Mouse (Mus musculus): ENCODE measurements around the gene Mllt6. TPM values are rescaled to one million over a fixed set of nuclear protein-coding genes. Genes with fewer than 3 reads are reported as not detected.
A peak's percentile ranks its signal among the peaks of the same experiment; 100 is the strongest.

The Mllt6 gene
- polyA plus RNA-seq, 2 experiments: 0.22 to 1.0 TPM

DNA sequence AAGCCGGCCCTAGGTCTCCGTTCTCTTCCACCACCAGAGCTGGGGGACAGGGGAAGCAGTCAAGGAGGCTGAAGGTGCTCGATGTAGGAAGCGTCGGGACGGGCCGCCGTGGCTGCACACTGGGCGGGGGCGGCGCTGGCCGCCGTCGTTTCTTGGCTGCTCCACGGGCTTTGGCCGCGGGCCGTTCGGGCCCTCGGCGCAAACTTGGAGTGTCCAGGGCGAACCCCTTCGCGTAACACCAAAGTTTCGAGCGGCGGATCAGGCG is 35.0 kb upstream of the Mllt6 start:
- Histone ChIP-seq H3K27me3 (ENCODE audit: control insufficient read depth, insufficient read depth, low read length) (peaks cover 85% of the 10 kb centered on the region), H3K4me3 (ENCODE audit: insufficient read depth in 1 of 2, low read depth in 2 of 2, low read length in 2 of 2) (peak overlapping the region in 1 of 2 experiments; percentile 53; a peak in 2 of 4 replicates), H3K36me3 (replicated peaks; ENCODE audit: control insufficient read depth, insufficient read depth, low read depth) (no peaks in the 10 kb centered on the region), H3K9me3 (ENCODE audit: control insufficient read depth, low read length) (no peaks in the 10 kb centered on the region), H3K27ac (no peak overlapping the region), H3K4me1 (replicated peaks; ENCODE audit: control insufficient read depth in 2 of 2, insufficient read depth in 2 of 2, low read length in 1 of 2) (no peaks in the 10 kb centered on the region), H3K9ac (replicated peaks) (no peak overlapping the region), H3K4me2 (ENCODE audit: low read depth) (peak overlapping the region; percentile 67; the same call in 1 of the 2 replicates)
- ATAC-seq (ENCODE audit: insufficient read depth) (no peak), DNase-seq (ENCODE audit: low read depth in 3 of 3, low spot score in 3 of 3) (no peak)
- TF ChIP-seq EP300 (IDR thresholded peaks at IDR 0.05; ENCODE audit: low read depth) (no peak), CTCF (IDR thresholded peaks at IDR 0.05; ENCODE audit: low read depth) (no peak)
- under 1% methylated on average over 22 of the region's 28 CpGs for WGBS (ENCODE audit: insufficient replicate concordance)

DNA sequence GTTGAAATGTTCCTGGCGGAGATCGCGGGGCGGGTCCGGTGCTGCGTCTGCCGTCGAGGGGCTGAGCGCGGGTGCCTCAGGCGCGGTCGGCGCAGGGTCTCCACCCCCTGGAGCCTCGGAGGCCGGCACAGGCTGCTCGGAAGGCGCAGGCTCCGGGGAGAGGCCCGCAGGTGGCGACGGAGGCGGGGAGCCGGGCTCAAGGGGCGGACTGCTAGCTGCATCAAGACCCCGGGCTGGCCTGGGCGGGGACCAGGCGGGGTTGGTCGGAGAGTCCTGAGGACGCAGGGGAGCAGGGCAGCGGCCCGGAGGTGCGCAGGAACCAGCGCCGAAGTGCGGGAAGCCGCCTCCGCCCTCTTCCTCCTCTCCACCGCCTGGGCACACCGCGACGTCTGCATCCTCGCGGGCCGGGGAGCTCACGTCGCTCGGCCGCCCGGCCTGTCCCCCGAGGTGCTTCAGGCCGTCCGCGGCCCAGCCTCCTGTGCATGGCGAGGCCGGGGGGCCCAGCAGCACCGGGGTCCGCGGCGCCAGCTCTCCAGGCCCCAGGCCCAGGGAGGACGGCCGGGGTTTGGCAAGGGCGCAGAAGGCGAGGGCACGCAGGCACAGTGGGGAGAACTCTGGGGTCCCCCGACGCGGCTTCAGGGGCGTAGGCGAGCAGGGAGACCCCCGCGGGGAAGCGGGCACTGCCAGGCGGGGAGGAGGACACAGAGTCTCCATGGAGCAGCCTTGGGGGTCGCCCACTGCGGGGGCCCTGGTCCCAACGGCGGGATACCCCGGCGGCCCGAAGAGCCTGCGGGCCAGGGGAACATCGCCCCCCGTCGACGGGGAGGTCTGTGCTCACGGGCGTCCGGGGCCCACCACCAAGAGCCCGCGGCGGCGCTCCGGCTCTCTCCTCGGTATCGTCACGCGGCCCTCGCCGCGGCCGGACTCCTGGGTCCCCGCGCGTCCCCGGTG is 34.4 kb upstream of the Mllt6 start:
- Histone ChIP-seq H3K9me3 (ENCODE audit: control insufficient read depth, low read length) (no peaks in the 10 kb centered on the region), H3K4me3 (ENCODE audit: insufficient read depth in 1 of 2, low read depth in 2 of 2, low read length in 2 of 2) (peak overlapping the region; percentile 33 to 53), H3K36me3 (replicated peaks; ENCODE audit: control insufficient read depth, insufficient read depth, low read depth) (no peaks in the 10 kb centered on the region), H3K27ac (no peak overlapping the region), H3K27me3 (ENCODE audit: control insufficient read depth, insufficient read depth, low read length) (peaks cover 79% of the 10 kb centered on the region), H3K4me1 (replicated peaks; ENCODE audit: control insufficient read depth in 2 of 2, insufficient read depth in 2 of 2, low read length in 1 of 2) (no peaks in the 10 kb centered on the region), H3K9ac (replicated peaks) (no peak overlapping the region), H3K4me2 (ENCODE audit: low read depth) (peak overlapping the region; percentile 67)
- no peak for DNase-seq (ENCODE audit: low read depth in 3 of 3, low spot score in 3 of 3)
- 2% methylated on average over 100 of the region's 106 CpGs for WGBS (ENCODE audit: insufficient replicate concordance)
- TF ChIP-seq CTCF (IDR thresholded peaks at IDR 0.05; ENCODE audit: low read depth) (no peak), EP300 (IDR thresholded peaks at IDR 0.05; ENCODE audit: low read depth) (no peak)
- ATAC-seq (ENCODE audit: insufficient read depth): no peak

DNA sequence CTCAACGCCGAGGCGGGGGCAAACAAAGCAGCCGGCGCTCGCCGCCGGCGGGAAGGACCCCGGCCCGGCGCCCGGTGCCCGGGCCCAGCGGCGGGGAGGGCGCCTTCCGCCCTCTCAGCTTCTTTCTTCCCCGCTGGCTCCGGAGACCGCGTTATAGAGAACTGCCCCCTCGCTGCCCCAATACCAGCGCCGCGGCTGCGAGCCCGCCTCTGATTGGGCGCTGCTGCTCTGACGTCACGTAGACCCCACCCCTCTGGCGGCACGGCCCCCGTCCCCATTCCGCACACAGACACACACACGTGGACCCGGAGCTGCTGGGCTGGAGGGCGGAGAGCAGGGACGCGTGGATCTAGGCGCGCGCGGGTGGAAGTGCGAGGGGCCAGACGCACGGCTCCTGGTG is 33.6 kb upstream of the Mllt6 start, which contains the start of gene Epop:
Epop (minus strand) TSS at position 127 of the 400 bp plus-strand sequence.
- Histone ChIP-seq H3K27me3 (ENCODE audit: control insufficient read depth, insufficient read depth, low read length) (peaks cover 72% of the 10 kb centered on the region), H3K4me3 (ENCODE audit: insufficient read depth in 1 of 2, low read depth in 2 of 2, low read length in 2 of 2) (peak within 1 kb of the TSS; percentile 33 to 53), H3K4me1 (replicated peaks; ENCODE audit: control insufficient read depth in 2 of 2, insufficient read depth in 2 of 2, low read length in 1 of 2) (no peaks in the 10 kb centered on the region), H3K36me3 (replicated peaks; ENCODE audit: control insufficient read depth, insufficient read depth, low read depth) (no peaks in the 10 kb centered on the region), H3K4me2 (ENCODE audit: low read depth) (peak within 1 kb of the TSS; percentile 67), H3K9me3 (ENCODE audit: control insufficient read depth, low read length) (no peaks in the 10 kb centered on the region), H3K27ac (no peak within 1 kb of the TSS), H3K9ac (replicated peaks) (no peak within 1 kb of the TSS)
- DNase-seq (ENCODE audit: low read depth in 3 of 3, low spot score in 3 of 3) (peak in 2 of 3 experiments; percentile 42 to 45), ATAC-seq (ENCODE audit: insufficient read depth) (peak; percentile 71)
- TF ChIP-seq CTCF (IDR thresholded peaks at IDR 0.05; ENCODE audit: low read depth): no peak
- no peak for TF ChIP-seq EP300 (IDR thresholded peaks at IDR 0.05; ENCODE audit: low read depth)
- WGBS (ENCODE audit: insufficient replicate concordance): under 1% methylated on average over 41 of the region's 47 CpGs

DNA sequence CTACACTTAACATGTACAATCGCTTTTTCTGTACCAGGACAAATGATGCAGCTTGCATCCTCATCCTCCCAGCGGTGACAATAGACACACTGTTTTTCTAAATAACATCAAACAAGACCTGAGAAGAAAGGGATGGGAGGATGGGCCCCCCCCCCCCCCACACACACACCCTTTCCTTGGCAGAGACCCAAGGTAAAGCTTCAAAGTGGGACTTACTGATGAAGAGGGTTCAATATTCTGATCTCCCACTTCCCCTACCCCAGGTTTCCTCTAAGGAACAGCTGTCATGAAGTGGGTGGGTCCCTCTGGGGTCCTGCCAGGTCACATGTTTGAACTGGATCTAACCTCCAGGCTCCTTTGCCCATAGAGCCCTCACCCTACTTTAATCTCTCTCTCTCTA is 32.2 kb upstream of the Mllt6 start:
- H3K27ac ChIP-seq: no peak overlapping the region
- DNase-seq (ENCODE audit: low read depth in 3 of 3, low spot score in 3 of 3) (no peak), ATAC-seq (ENCODE audit: insufficient read depth) (no peak)
- peaks cover 58% of the 10 kb centered on the region for H3K27me3 ChIP-seq (ENCODE audit: control insufficient read depth, insufficient read depth, low read length)
- no peak overlapping the region for H3K4me2 ChIP-seq (ENCODE audit: low read depth)
- H3K9ac ChIP-seq (replicated peaks): no peak overlapping the region
- no peak overlapping the region for H3K4me3 ChIP-seq (ENCODE audit: insufficient read depth in 1 of 2, low read depth in 2 of 2, low read length in 2 of 2)
- H3K9me3 ChIP-seq (ENCODE audit: control insufficient read depth, low read length): no peaks in the 10 kb centered on the region
- 47% methylated on average over 2 of the region's 2 CpGs for WGBS (ENCODE audit: insufficient replicate concordance)
- H3K4me1 ChIP-seq (replicated peaks; ENCODE audit: control insufficient read depth in 2 of 2, insufficient read depth in 2 of 2, low read length in 1 of 2): no peaks in the 10 kb centered on the region
- H3K36me3 ChIP-seq (replicated peaks; ENCODE audit: control insufficient read depth, insufficient read depth, low read depth): no peaks in the 10 kb centered on the region
- no peak for TF ChIP-seq EP300 (IDR thresholded peaks at IDR 0.05; ENCODE audit: low read depth)
- TF ChIP-seq CTCF (IDR thresholded peaks at IDR 0.05; ENCODE audit: low read depth): no peak

DNA sequence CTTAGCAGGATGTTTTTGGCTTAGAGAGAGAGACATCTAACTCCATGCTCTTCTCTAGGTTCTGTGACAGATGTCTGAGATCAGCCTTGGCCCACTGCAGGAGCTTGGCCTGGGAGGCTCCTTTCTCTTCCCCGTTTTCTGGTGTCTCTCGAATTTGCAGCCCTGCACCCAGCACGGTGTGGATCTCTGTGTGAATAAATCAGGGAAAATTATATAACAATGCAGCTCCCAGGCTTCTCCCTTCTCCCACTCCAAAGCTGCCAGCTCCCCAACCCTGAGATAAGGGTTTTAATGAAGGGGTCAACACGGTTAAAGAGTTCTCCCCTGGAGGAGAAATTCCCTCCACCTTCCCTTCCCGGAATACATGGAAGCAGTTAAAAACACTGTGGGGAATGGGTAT is 31.7 kb upstream of the Mllt6 start:
- no peaks in the 10 kb centered on the region for H3K36me3 ChIP-seq (replicated peaks; ENCODE audit: control insufficient read depth, insufficient read depth, low read depth)
- no peak overlapping the region for H3K27ac ChIP-seq
- no peak overlapping the region for H3K4me2 ChIP-seq (ENCODE audit: low read depth)
- DNase-seq (ENCODE audit: low read depth in 3 of 3, low spot score in 3 of 3) (no peak), ATAC-seq (ENCODE audit: insufficient read depth) (no peak)
- WGBS (ENCODE audit: insufficient replicate concordance): 20% methylated on average over 5 of the region's 5 CpGs
- no peak for TF ChIP-seq EP300 (IDR thresholded peaks at IDR 0.05; ENCODE audit: low read depth)
- no peak for TF ChIP-seq CTCF (IDR thresholded peaks at IDR 0.05; ENCODE audit: low read depth)
- H3K27me3 ChIP-seq (ENCODE audit: control insufficient read depth, insufficient read depth, low read length): peaks cover 54% of the 10 kb centered on the region
- no peaks in the 10 kb centered on the region for H3K9me3 ChIP-seq (ENCODE audit: control insufficient read depth, low read length)
- H3K4me1 ChIP-seq (replicated peaks; ENCODE audit: control insufficient read depth in 2 of 2, insufficient read depth in 2 of 2, low read length in 1 of 2): no peaks in the 10 kb centered on the region
- no peak overlapping the region for H3K9ac ChIP-seq (replicated peaks)
- H3K4me3 ChIP-seq (ENCODE audit: insufficient read depth in 1 of 2, low read depth in 2 of 2, low read length in 2 of 2): no peak overlapping the region

Data from liver, embryonic 14.5 days (tissue).